Mouse (Mus musculus): Measurements from ENCODE around the gene Heatr5a.

GRCm38 (mm10) chr12:51884801-51885200, 86.3 kb downstream of the Heatr5a start:
- no peak for TF ChIP-seq CTCF (IDR thresholded peaks at IDR 0.05)
- TF ChIP-seq POLR2A (IDR thresholded peaks at IDR 0.05; ENCODE audit: insufficient read depth, low read depth, low read length): no peak
